Mouse (Mus musculus) heart, embryonic 16.5 days (tissue): ENCODE measurements around the gene Cenpj. TPM values are rescaled to one million over a fixed set of nuclear protein-coding genes. Genes with fewer than 3 reads are reported as not detected.
A peak's percentile ranks its signal among the peaks of the same experiment; 100 is the strongest.

Source experiments
- ATAC-seq: fragments of 200-750 bp; cut with Nextera tagmentation; replicated peaks from 2 replicates; pipeline ENCODE4 v1.8.0; 2017; ENCODE audit warnings: moderate number of reproducible peaks; ENCODE audit not compliant: insufficient read depth, low FRiP score; ENCODE audit errors: extremely low read depth
- H3K27ac ChIP-seq: fragments of 300-500 bp; sonication (generic); 2 replicates; pipeline ENCODE4 v1.5.1; 2014; ENCODE audit warnings: mild to moderate bottlenecking, low read length, control low read depth, moderate library complexity
- H3K27me3 ChIP-seq: fragments of 300-500 bp; sonication (generic); 2 replicates; pipeline ENCODE4 v1.6.1; 2014; ENCODE audit warnings: low read length, mixed read lengths; ENCODE audit not compliant: control insufficient read depth, insufficient read depth
- H3K36me3 ChIP-seq: fragments of 300-500 bp; sonication (generic); 2 replicates; pipeline ENCODE4 v1.6.1; 2014; ENCODE audit not compliant: control insufficient read depth, insufficient read depth
- H3K4me1 ChIP-seq: fragments of 300-500 bp; sonication (generic); 2 replicates; pipeline ENCODE4 v1.6.1; 2014; ENCODE audit warnings: low read length, mixed read lengths; ENCODE audit not compliant: control insufficient read depth, insufficient read depth
- H3K4me2 ChIP-seq: fragments of 300-500 bp; sonication (generic); 2 replicates; pipeline ENCODE4 v1.6.1; 2014; ENCODE audit warnings: low read depth, mild to moderate bottlenecking, control low read depth, low read length
- H3K4me3 ChIP-seq: fragments of 300-500 bp; sonication (generic); 2 replicates; pipeline ENCODE4 v1.5.1; 2014; ENCODE audit warnings: mild to moderate bottlenecking, control low read depth, low read length
- H3K9ac ChIP-seq: fragments of 300-500 bp; sonication (generic); 2 replicates; pipeline ENCODE4 v1.6.1; 2014; ENCODE audit warnings: low read length, control low read depth
- H3K9me3 ChIP-seq: fragments of 300-500 bp; sonication (generic); replicated peaks from 2 replicates; pipeline ENCODE4 v1.6.1; 2016; ENCODE audit warnings: low read length; ENCODE audit not compliant: control insufficient read depth
- WGBS: fragments of 180-500 bp; shearing (Covaris S2); extraction: QIAGEN DNeasy Blood & Tissue Kit; methylation state at CpG from one replicate; pipeline ENCODE4 v1.1.7; 2014; 5-methylcytosine and 5-hydroxymethylcytosine counted together
- polyA plus RNA-seq: library from polyadenylated mRNA; unstranded; fragments of >200 nt; fragmentation: Nextera tagmentation; extraction: Ambion mirVana; gene quantifications from 2 replicates; pipeline ENCODE4 v1.2.1, GENCODE M21; 2015

Gene Cenpj
- polyA plus RNA-seq, 1 experiment from 2014 or later: 7.2 TPM

GRCm38 (mm10) chr14:56582294-56582693, 7.1 kb upstream of the Cenpj start:
- Histone ChIP-seq H3K9ac (no peak overlapping the region), H3K9me3 (no peaks in the 10 kb centered on the region), H3K27ac (no peak overlapping the region), H3K4me2 (no peak overlapping the region), H3K36me3 (peaks cover 22% of the 10 kb centered on the region), H3K4me3 (no peak overlapping the region), H3K27me3 (no peaks in the 10 kb centered on the region), H3K4me1 (peaks cover 10% of the 10 kb centered on the region)
- WGBS: 79% methylated on average over 6 of the region's 6 CpGs
- no peak for ATAC-seq

DNA sequence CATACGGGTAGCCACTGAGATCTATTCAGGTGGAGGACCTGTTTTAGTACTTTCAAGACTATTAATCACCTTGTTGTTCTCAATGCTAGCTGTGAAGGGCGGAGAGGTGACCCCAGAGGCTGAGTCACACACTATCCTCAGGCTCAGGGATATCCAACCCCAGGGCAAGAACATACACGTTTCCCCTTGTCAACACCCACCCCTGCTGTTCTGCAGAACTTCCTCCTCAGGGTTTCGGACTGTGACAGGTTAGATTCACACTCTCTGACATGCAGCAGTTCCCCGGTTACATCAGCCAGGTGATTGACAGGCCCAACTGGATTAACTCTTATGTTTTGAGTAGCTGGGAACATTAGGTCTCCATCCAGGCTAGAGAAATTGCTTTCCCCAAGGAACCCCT, 5.9 kb upstream of the Cenpj start:
- H3K9me3 ChIP-seq: no peaks in the 10 kb centered on the region
- ATAC-seq: no peak; the same call in 1 of the 2 replicates
- peak overlapping the region; percentile 72 for H3K27ac ChIP-seq
- no peak overlapping the region for H3K4me2 ChIP-seq
- peaks cover 22% of the 10 kb centered on the region for H3K36me3 ChIP-seq
- peaks cover 15% of the 10 kb centered on the region for H3K4me1 ChIP-seq
- WGBS: 28% methylated on average over 5 of the region's 5 CpGs
- no peak overlapping the region; the same call in 1 of the 2 replicates for H3K9ac ChIP-seq
- H3K4me3 ChIP-seq: no peak overlapping the region
- no peaks in the 10 kb centered on the region for H3K27me3 ChIP-seq

- H3K27ac ChIP-seq: no peak overlapping the region
- H3K27me3 ChIP-seq: no peaks in the 10 kb centered on the region
- no peak overlapping the region for H3K4me3 ChIP-seq
- H3K9me3 ChIP-seq: no peaks in the 10 kb centered on the region
- H3K4me1 ChIP-seq: peaks cover 18% of the 10 kb centered on the region
- no peak overlapping the region for H3K9ac ChIP-seq
- WGBS: 38% methylated on average over 8 of the region's 8 CpGs
- no peak for ATAC-seq
- H3K4me2 ChIP-seq: no peak overlapping the region
- H3K36me3 ChIP-seq: 0 out of 2 replicates have a peak, but pooled peaks cover 4% of the 10 kb centered on the region
Measured at GRCm38 (mm10) chr14:56579011-56579410, 3.8 kb upstream of the Cenpj start.

- H3K4me3 ChIP-seq: peak overlapping the region; percentile 80
- H3K9me3 ChIP-seq: no peaks in the 10 kb centered on the region
- 0 out of 2 replicates have a peak, but pooled peaks cover 4% of the 10 kb centered on the region for H3K36me3 ChIP-seq
- no peaks in the 10 kb centered on the region for H3K27me3 ChIP-seq
- no peak for ATAC-seq
- H3K27ac ChIP-seq: peak overlapping the region; percentile 82
- H3K9ac ChIP-seq: peak overlapping the region; percentile 88
- peak overlapping the region; percentile 58 for H3K4me2 ChIP-seq
- 64% methylated on average over 18 of the region's 18 CpGs for whole genome bisulfite sequencing
- H3K4me1 ChIP-seq: peaks cover 14% of the 10 kb centered on the region
Measured at GRCm38 (mm10) chr14:56575969-56576901, 1.0 kb upstream of the Cenpj start.

GRCm38 (mm10) chr14:56572546-56572945, 2.7 kb downstream of the Cenpj start:
- no peaks in the 10 kb centered on the region for H3K9me3 ChIP-seq
- no peaks in the 10 kb centered on the region for H3K36me3 ChIP-seq
- WGBS: 69% methylated on average over 2 of the region's 2 CpGs
- no peaks in the 10 kb centered on the region for H3K27me3 ChIP-seq
- peak overlapping the region; percentile 88; the same call in 1 of the 2 replicates for H3K4me2 ChIP-seq
- H3K27ac ChIP-seq: no peak overlapping the region
- peak overlapping the region; percentile 71; the same call in 1 of the 2 replicates for H3K9ac ChIP-seq
- no peak for ATAC-seq
- H3K4me3 ChIP-seq: no peak overlapping the region
- peaks cover 14% of the 10 kb centered on the region for H3K4me1 ChIP-seq

DNA sequence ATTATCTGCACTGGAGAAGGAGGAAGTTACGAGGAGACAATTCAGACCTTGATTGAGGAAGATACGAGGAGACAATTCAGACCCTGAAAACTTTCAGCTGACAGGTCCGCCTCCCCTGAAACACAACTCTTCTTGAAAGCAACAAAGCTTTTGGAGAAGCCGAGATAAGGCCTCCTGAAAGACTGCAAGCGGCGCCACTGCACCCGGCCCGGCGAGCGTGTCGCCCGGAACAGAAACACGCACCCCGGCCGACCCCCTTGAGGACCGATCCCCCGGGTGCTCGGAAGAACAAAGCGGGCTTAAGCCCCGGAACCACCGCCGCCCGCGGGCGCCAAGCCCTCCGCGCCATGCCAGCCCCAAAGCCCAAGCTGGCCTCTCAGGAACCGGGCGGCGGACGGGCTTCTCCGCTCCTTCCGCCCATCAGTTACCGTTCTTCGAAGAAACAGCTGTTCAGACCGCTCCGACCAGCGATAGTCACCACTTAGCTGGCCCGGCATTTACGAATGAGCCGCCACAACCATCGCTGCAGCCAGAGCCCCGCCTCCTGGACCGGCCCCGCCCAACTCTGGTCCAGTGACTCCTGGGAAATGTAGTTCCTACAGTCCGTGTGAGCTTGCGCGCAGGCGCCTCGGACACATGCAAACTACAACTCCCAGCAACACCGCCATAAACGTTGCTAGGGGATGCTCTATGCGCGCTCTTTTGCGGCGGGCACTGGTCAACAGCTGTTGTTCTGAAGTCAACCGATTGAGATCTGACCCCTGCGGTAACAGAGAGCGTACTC, 3.7 kb downstream of the Cenpj start:
- Histone ChIP-seq H3K9me3 (no peaks in the 10 kb centered on the region), H3K27ac (peak overlapping the region; percentile 49), H3K4me3 (peak overlapping the region; percentile 71), H3K4me1 (peaks cover 13% of the 10 kb centered on the region), H3K4me2 (peak overlapping the region; percentile 88), H3K9ac (peak overlapping the region; percentile 79), H3K27me3 (no peaks in the 10 kb centered on the region), H3K36me3 (no peaks in the 10 kb centered on the region)
- under 1% methylated on average over 59 of the region's 59 CpGs for WGBS
- ATAC-seq: peak; percentile 95

DNA sequence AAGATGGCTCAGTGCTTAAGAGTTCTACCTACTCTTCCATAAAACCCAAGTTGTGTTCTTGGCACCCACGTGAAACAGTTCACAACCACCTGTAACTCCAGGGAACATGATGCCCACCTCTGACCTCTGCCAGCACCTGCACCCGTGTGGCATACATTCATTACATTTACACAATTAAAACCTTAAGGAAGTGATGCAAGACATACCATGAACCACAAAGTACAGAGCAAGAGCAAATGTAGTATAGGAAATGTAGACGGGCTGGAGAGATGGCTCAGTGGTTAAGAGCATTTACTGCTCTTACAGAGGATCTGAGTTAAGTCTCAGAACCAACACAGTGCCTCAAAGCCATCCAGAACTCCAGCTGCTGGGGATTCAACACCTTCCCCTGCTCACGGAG, 6.2 kb downstream of the Cenpj start:
- H3K4me1 ChIP-seq: peaks cover 7% of the 10 kb centered on the region
- H3K36me3 ChIP-seq: peaks cover 3% of the 10 kb centered on the region; the same call in 1 of the 2 replicates
- no peak overlapping the region for H3K4me2 ChIP-seq
- WGBS: 81% methylated on average over 4 of the region's 4 CpGs
- no peak overlapping the region for H3K9ac ChIP-seq
- H3K4me3 ChIP-seq: no peak overlapping the region
- no peak overlapping the region for H3K27ac ChIP-seq
- no peaks in the 10 kb centered on the region for H3K27me3 ChIP-seq
- no peak for ATAC-seq
- no peaks in the 10 kb centered on the region for H3K9me3 ChIP-seq

DNA sequence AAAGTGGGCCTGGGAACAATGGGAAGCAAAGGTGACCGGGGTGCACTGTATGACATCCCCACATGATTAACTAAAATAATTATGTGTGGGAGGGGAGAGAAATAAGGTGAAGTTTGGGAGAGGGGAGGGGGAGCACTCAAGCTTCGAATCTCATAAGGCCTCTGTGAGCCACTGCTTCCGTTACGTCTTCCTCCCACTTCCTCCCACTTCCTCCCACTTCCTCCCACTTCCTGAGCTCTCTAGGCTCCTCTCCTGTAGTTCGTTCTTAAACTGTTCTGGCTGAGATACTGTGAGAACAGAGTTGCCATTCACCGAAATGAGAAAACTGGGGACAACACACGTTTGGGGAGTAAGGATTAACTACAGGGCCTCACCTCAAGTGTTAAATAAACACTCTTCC, 7.7 kb downstream of the Cenpj start:
- Histone ChIP-seq H3K4me3 (no peak overlapping the region), H3K9ac (0 out of 2 replicates have a peak overlapping the region, but pooled peaks have one; percentile 20), H3K9me3 (no peaks in the 10 kb centered on the region), H3K27me3 (no peaks in the 10 kb centered on the region), H3K36me3 (peaks cover 14% of the 10 kb centered on the region; the same call in 1 of the 2 replicates), H3K4me1 (peaks cover 7% of the 10 kb centered on the region), H3K4me2 (no peak overlapping the region), H3K27ac (no peak overlapping the region)
- WGBS: 63% methylated on average over 7 of the region's 7 CpGs
- no peak for ATAC-seq
